Mouse (Mus musculus): ENCODE data around the gene Nr6a1.

GRCm38 (mm10) chr2:38933931-38934330 is 6.4 kb upstream of the Nr6a1 start:
- TF ChIP-seq MAFK (IDR thresholded peaks at IDR 0.05; ENCODE audit: insufficient read depth, low read depth, low read length) (no peak), CHD2 (IDR thresholded peaks at IDR 0.05; ENCODE audit: low read depth, low read length) (no peak), ZC3H11A (IDR thresholded peaks at IDR 0.05; ENCODE audit: borderline replicate concordance, low read depth, low read length) (no peak)

Data from ES-E14 (cell line).